Mouse (Mus musculus) spleen, adult 2 months (tissue): ENCODE data around the gene Phlpp1. TPM values are rescaled to one million over a fixed set of nuclear protein-coding genes. Genes with fewer than 3 reads are reported as not detected.

Experiments
- DNase-seq, 2 experiments: peaks; one replicate each; pipeline versions ENCODE4 v3.0.0 to v3.0.0-alpha.2; 2012 to 2021; ENCODE audit warnings: low spot score in 2 of 2, low read depth in 1 of 2
- H3K27ac ChIP-seq: fragments of 200-500 bp; 2 replicates; pipeline ENCODE4 v1.5.1; 2012; ENCODE audit warnings: low read length, inconsistent platforms; ENCODE audit not compliant: insufficient read depth
- H3K27me3 ChIP-seq: fragments of 200-500 bp; 2 replicates; pipeline ENCODE4 v1.6.1; 2012; ENCODE audit warnings: mild to moderate bottlenecking, moderate library complexity, low read length, inconsistent platforms; ENCODE audit not compliant: control insufficient read depth, insufficient read depth
- H3K36me3 ChIP-seq: fragments of 200-500 bp; 2 replicates; pipeline ENCODE4 v1.6.1; 2012; ENCODE audit warnings: mild to moderate bottlenecking, low read length, inconsistent platforms; ENCODE audit not compliant: control insufficient read depth, insufficient read depth
- H3K4me1 ChIP-seq: fragments of 200-500 bp; 2 replicates; pipeline ENCODE4 v1.6.1; 2011; ENCODE audit warnings: inconsistent platforms; ENCODE audit not compliant: control insufficient read depth, insufficient read depth, insufficient read length
- H3K4me3 ChIP-seq: fragments of 200-500 bp; 2 replicates; pipeline ENCODE4 v1.5.1; 2011; ENCODE audit warnings: mild to moderate bottlenecking, inconsistent platforms; ENCODE audit not compliant: insufficient read depth, insufficient read length; ENCODE audit errors: extremely low read depth
- CTCF ChIP-seq: fragments of 200-500 bp; IDR thresholded peaks from 2 replicates; pipeline ENCODE4 v1.5.1; 2011; ENCODE audit warnings: mild to moderate bottlenecking, inconsistent platforms; ENCODE audit not compliant: insufficient read depth, insufficient read length, insufficient replicate concordance; ENCODE audit errors: extremely low read depth
- POLR2A ChIP-seq: fragments of 200-500 bp; IDR thresholded peaks from 2 replicates; pipeline ENCODE4 v1.6.1; 2011; ENCODE audit warnings: low read depth, low read length, inconsistent platforms
- WGBS: fragments of 180-500 bp; shearing (Covaris S2); methylation state at CpG from one replicate; pipeline ENCODE4 v1.1.7; 2018; 5-methylcytosine and 5-hydroxymethylcytosine counted together
- polyA plus RNA-seq: library from polyadenylated mRNA; depleted of rRNA; stranded (reverse); fragments of >200 nt; gene quantifications from 2 replicates; pipeline ENCODE4 v1.2.3, GENCODE M21; 2012; rRNA removed

Gene Phlpp1
- polyA plus RNA-seq, 1 experiment = 6.0 TPM

DNA sequence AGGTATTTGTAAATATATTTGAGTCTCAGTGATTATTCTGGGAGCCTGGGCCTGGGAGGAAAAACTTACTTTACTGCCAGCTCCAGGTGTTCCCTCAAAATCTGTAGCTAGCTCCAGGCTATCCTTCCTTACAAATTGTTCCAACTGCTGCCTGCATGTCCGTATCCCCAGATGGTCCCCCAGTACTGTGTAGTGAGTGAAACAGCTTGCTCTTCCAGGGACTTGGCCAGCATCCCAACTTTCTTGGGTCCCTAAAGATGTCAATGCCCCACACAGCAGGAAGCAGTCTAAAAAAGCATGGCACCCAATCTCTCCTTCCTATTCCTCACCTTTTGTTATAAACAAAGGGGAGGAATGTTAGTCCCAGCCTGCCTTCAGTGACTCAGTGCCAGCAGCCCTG is 235.3 kb downstream of the Phlpp1 start:
- Histone ChIP-seq H3K4me3 (no peak overlapping the region), H3K36me3 (no peaks in the 10 kb centered on the region), H3K27me3 (no peaks in the 10 kb centered on the region), H3K4me1 (no peaks in the 10 kb centered on the region), H3K27ac (no peak overlapping the region)
- no peak for TF ChIP-seq POLR2A
- no peak for TF ChIP-seq CTCF
- 77% methylated on average over 1 of the region's 1 CpGs for WGBS
- no peak for DNase-seq

GRCm38 (mm10) chr1:106407963-106408440 is 236.4 kb downstream of the Phlpp1 start:
- no peaks in the 10 kb centered on the region for H3K4me1 ChIP-seq
- H3K36me3 ChIP-seq = no peaks in the 10 kb centered on the region
- H3K27ac ChIP-seq = no peak overlapping the region
- TF ChIP-seq CTCF = no peak
- no peak for TF ChIP-seq POLR2A
- 20% methylated on average over 7 of the region's 7 CpGs for WGBS
- no peak for DNase-seq
- no peak overlapping the region for H3K4me3 ChIP-seq
- no peaks in the 10 kb centered on the region for H3K27me3 ChIP-seq

- Histone ChIP-seq H3K27me3 (no peaks in the 10 kb centered on the region), H3K4me1 (no peaks in the 10 kb centered on the region), H3K36me3 (no peaks in the 10 kb centered on the region), H3K27ac (no peak overlapping the region), H3K4me3 (no peak overlapping the region)
- TF ChIP-seq POLR2A (no peak), CTCF (no peak)
- 81% methylated on average over 2 of the region's 2 CpGs for WGBS
- no peak for DNase-seq
Measured at GRCm38 (mm10) chr1:106410858-106411257, 239.3 kb downstream of the Phlpp1 start.

- no peaks in the 10 kb centered on the region for H3K27me3 ChIP-seq
- DNase-seq = peak; percentile 17 to 21
- H3K4me1 ChIP-seq = no peaks in the 10 kb centered on the region
- TF ChIP-seq POLR2A (no peak), CTCF (peak; percentile 27; the same call in 1 of the 2 replicates)
- WGBS = 37% methylated on average over 9 of the region's 9 CpGs
- H3K4me3 ChIP-seq = no peak overlapping the region
- H3K36me3 ChIP-seq = no peaks in the 10 kb centered on the region
- H3K27ac ChIP-seq = no peak overlapping the region
Measured at GRCm38 (mm10) chr1:106425128-106425936, 253.8 kb downstream of the Phlpp1 start.

- H3K4me3 ChIP-seq = no peak overlapping the region
- H3K4me1 ChIP-seq = no peaks in the 10 kb centered on the region
- H3K27me3 ChIP-seq = no peaks in the 10 kb centered on the region
- no peak overlapping the region for H3K27ac ChIP-seq
- no peak for DNase-seq
- H3K36me3 ChIP-seq = no peaks in the 10 kb centered on the region
- WGBS = 29% methylated on average over 8 of the region's 8 CpGs
- no peak for TF ChIP-seq POLR2A
- TF ChIP-seq CTCF = no peak
Measured at GRCm38 (mm10) chr1:106428170-106428569, 256.6 kb downstream of the Phlpp1 start.

GRCm38 (mm10) chr1:106428580-106428979 is 257.0 kb downstream of the Phlpp1 start:
- no peak overlapping the region for H3K27ac ChIP-seq
- H3K4me3 ChIP-seq = no peak overlapping the region
- WGBS = 47% methylated on average over 4 of the region's 4 CpGs
- no peak for DNase-seq
- no peaks in the 10 kb centered on the region for H3K27me3 ChIP-seq
- no peaks in the 10 kb centered on the region for H3K4me1 ChIP-seq
- no peaks in the 10 kb centered on the region for H3K36me3 ChIP-seq
- no peak for TF ChIP-seq CTCF
- no peak for TF ChIP-seq POLR2A

GRCm38 (mm10) chr1:106433580-106433979 is 262.0 kb downstream of the Phlpp1 start:
- Histone ChIP-seq H3K4me1 (no peaks in the 10 kb centered on the region), H3K27ac (no peak overlapping the region), H3K27me3 (no peaks in the 10 kb centered on the region), H3K4me3 (no peak overlapping the region), H3K36me3 (no peaks in the 10 kb centered on the region)
- no peak for DNase-seq
- 84% methylated on average over 2 of the region's 2 CpGs for WGBS
- TF ChIP-seq POLR2A (no peak), CTCF (no peak)

Other genes with a start within 250 kb of the Phlpp1 start
- 16.9 and 20.0 TPM in 2 replicates for gene Zcchc2, start 181.3 kb upstream of the Phlpp1 start, polyA plus RNA-seq